Mouse (Mus musculus): ENCODE results near the gene 1700012B07Rik.

1700012B07Rik gene

GRCm38 (mm10) chr11:109751636-109752603 is 75.9 kb downstream of the 1700012B07Rik start:
- no peak for DNase-seq (ENCODE audit: low spot score)

GRCm38 (mm10) chr11:109745210-109745609 is 82.6 kb downstream of the 1700012B07Rik start:
- no peak for DNase-seq (ENCODE audit: low spot score)

GRCm38 (mm10) chr11:109737967-109738366 is 89.9 kb downstream of the 1700012B07Rik start:
- DNase-seq (ENCODE audit: low spot score): no peak

All from ovary, postnatal 10 days (tissue).